ENCODE assay signal across 8 mouse cellular contexts in the genomic region with DNA sequence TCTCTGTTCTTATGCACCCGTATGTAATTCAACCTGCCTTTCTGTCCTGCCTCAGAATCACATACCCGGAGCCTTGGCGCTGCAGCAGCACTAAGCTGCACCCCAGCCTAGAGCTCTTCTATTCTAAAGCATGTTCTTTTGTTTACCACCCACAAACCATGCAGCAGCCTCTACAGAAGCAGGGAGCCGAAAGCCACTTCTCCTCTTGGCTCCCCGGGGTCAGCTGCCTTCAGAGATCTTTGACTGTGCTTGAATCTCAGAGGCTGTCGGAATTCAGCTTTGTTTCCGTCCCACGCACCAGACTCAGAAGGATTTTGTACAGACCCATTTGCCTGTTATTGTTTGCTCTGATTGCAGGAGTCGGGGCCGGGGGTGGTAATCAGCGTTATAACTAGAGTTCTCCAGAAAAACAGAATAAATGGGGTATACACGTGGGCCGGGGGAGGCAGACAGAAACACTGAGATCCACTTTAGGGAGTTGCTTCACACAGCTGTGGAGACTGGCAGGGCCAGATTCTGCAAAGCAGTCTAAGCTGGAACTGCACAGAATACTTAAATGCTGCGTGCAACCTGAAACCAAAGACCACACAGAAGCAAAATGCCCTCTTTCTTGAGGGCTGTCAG. TPM values are rescaled to one million over a fixed set of nuclear protein-coding genes. Genes with fewer than 3 reads are reported as not detected.
DNase-seq lines count a peak whose midpoint lies in the region; ATAC-seq and TF ChIP-seq lines count a peak whose summit lies in the region.

No protein-coding gene starts in this region.

- TF ChIP-seq CTCF in lung, embryonic 14.5 days (IDR thresholded peaks at IDR 0.05; ENCODE audit: low read depth): no peak

- 47% methylated on average over 14 of the region's 14 CpGs for WGBS in lung, embryonic 14.5 days
- WGBS in limb, embryonic 10.5 days: 78% methylated on average over 14 of the region's 14 CpGs

- H3K4me3 ChIP-seq in lung, embryonic 14.5 days (ENCODE audit: low read depth, low read length): no peak overlapping the region
- H3K4me3 ChIP-seq in limb, embryonic 10.5 days: no peak overlapping the region

- peak; percentile 46 for DNase-seq in lung, embryonic 14.5 days
- DNase-seq in lung, postnatal 25 days (ENCODE audit: low spot score): no peak
- peak; percentile 58 to 79 for DNase-seq in frontal cortex, postnatal 36 days (ENCODE audit: low spot score in 2 of 2)
- DNase-seq in limb, embryonic 10.5 days (ENCODE audit: low spot score): no peak
- peak; percentile 74 to 84 for DNase-seq in right cerebral cortex, postnatal 36 days (ENCODE audit: low spot score in 2 of 2)
- DNase-seq in spleen, postnatal 14 days (ENCODE audit: low spot score in 2 of 2): no peak
- no peak for DNase-seq in ovary, postnatal 10 days (ENCODE audit: low spot score)

- H3K27me3 ChIP-seq in lung, embryonic 14.5 days (ENCODE audit: insufficient read depth, low read length): no peaks in the 10 kb centered on the region
- no peaks in the 10 kb centered on the region for H3K27me3 ChIP-seq in limb, embryonic 10.5 days (ENCODE audit: low read depth, poor library complexity, severe bottlenecking)

- no peaks in the 10 kb centered on the region for H3K4me1 ChIP-seq in lung, embryonic 14.5 days (ENCODE audit: insufficient read depth)
- H3K4me1 ChIP-seq in limb, embryonic 10.5 days: peaks cover 18% of the 10 kb centered on the region

- no peaks in the 10 kb centered on the region for H3K9me3 ChIP-seq in lung, embryonic 14.5 days (ENCODE audit: low read depth, low read length)
- no peaks in the 10 kb centered on the region for H3K9me3 ChIP-seq in limb, embryonic 10.5 days (replicated peaks)

- H3K36me3 ChIP-seq in lung, embryonic 14.5 days (ENCODE audit: insufficient read depth): no peaks in the 10 kb centered on the region; the same call in 1 of the 2 replicates
- peaks cover 14% of the 10 kb centered on the region; the same call in 1 of the 2 replicates for H3K36me3 ChIP-seq in limb, embryonic 10.5 days

- no peak overlapping the region for H3K4me2 ChIP-seq in lung, embryonic 14.5 days

- no peak overlapping the region for H3K9ac ChIP-seq in lung, embryonic 14.5 days

- H3K27ac ChIP-seq in lung, embryonic 14.5 days (ENCODE audit: low read depth): no peak overlapping the region; the same call in 1 of the 2 replicates
- peak overlapping the region; percentile 72 for H3K27ac ChIP-seq in limb, embryonic 10.5 days

- ATAC-seq in lung, embryonic 14.5 days (ENCODE audit: insufficient read depth): peak; percentile 67
- ATAC-seq in inflammation-experienced regulatory T-cells, adult 6 months: no peak

RNA-seq across cellular contexts. Expression of gene Cyfip1, which starts 8.5 kb away (rescaled TPM):
- polyA plus RNA-seq in lung, embryonic 14.5 days (2014; fragmentation: Nextera tagmentation; extraction: Ambion mirVana): 129 and 138 TPM in 2 replicates
- 98.2 and 117 TPM in 2 replicates for polyA plus RNA-seq in limb, embryonic 10.5 days (2016; fragmentation: Nextera tagmentation; extraction: Ambion mirVana)
- polyA plus RNA-seq in inflammation-experienced regulatory T-cells, adult 6 months (2017; shearing (Covaris generic)): 100 to 1,000 TPM in 1 of 3 experiments, 10 to 100 TPM in 2; 86.4 to 118 (median 99.8) TPM

RNA-seq across cellular contexts. Expression of gene Tubgcp5, which starts 56.1 kb away (rescaled TPM):
- 30.9 and 32.3 TPM in 2 replicates for polyA plus RNA-seq in lung, embryonic 14.5 days (2014; fragmentation: Nextera tagmentation; extraction: Ambion mirVana)
- 30.9 and 38.1 TPM in 2 replicates for polyA plus RNA-seq in limb, embryonic 10.5 days (2016; fragmentation: Nextera tagmentation; extraction: Ambion mirVana)
- 10 to 100 TPM; 31.8 to 38.7 (median 33.4) TPM for polyA plus RNA-seq in inflammation-experienced regulatory T-cells, adult 6 months (2017; shearing (Covaris generic))

Comparison
In these comparisons a context has a peak if more than half of its experiments do, and no peak if none do; other contexts are left out.
1. DNase-seq: peak in lung, embryonic 14.5 days (single experiment), frontal cortex, postnatal 36 days (2 of 2) and right cerebral cortex, postnatal 36 days (2 of 2); none in lung, postnatal 25 days (single experiment), limb, embryonic 10.5 days (single experiment), spleen, postnatal 14 days (0 of 2) and ovary, postnatal 10 days (single experiment).